Mouse (Mus musculus) MEL (cell line): ENCODE results near the gene Ylpm1. TPM values are rescaled to one million over a fixed set of nuclear protein-coding genes. Genes with fewer than 3 reads are reported as not detected.

ENCODE experiments used
- DNase-seq: peaks from one replicate; pipeline ENCODE4 v3.0.0; 2011; ENCODE audit warnings: low read depth, low spot score
- H3K27ac ChIP-seq: 2 replicates; pipeline ENCODE4 v1.5.1; 2012; ENCODE audit warnings: low read depth, mild to moderate bottlenecking, control low read depth, low read length, moderate library complexity; ENCODE audit not compliant: control insufficient read depth
- H3K27me3 ChIP-seq, 2 experiments: fragments of 150-350 bp in 1 of 2; sonication (generic) in 1 of 2; 2 replicates each; pipeline ENCODE4 v1.6.1; 2012; ENCODE audit warnings: low read length in 2 of 2, mild to moderate bottlenecking in 2 of 2, improper control_type of control experiment in 1 of 2, moderate library complexity in 1 of 2; ENCODE audit not compliant: insufficient read depth in 2 of 2, control insufficient read depth in 1 of 2
- H3K36me3 ChIP-seq, 2 experiments: 2 replicates each; pipeline ENCODE4 v1.6.1; 2012 to 2014; ENCODE audit warnings: low read length in 2 of 2, improper control_type of control experiment in 1 of 2, inconsistent platforms in 1 of 2, mild to moderate bottlenecking in 1 of 2; ENCODE audit not compliant: insufficient read depth in 2 of 2, control insufficient read depth in 1 of 2
- H3K4me1 ChIP-seq, 2 experiments: fragments of 150-350 bp in 1 of 2; sonication (generic) in 1 of 2; 2 replicates each; pipeline ENCODE4 v1.6.1; 2012; ENCODE audit warnings: low read length in 2 of 2, improper control_type of control experiment in 1 of 2, mild to moderate bottlenecking in 1 of 2; ENCODE audit not compliant: insufficient read depth in 2 of 2, control insufficient read depth in 1 of 2
- H3K4me3 ChIP-seq, 2 experiments: fragments of 150-350 bp in 1 of 2; sonication (generic) in 1 of 2; 2 replicates each; pipeline ENCODE4 v1.5.1; 2012; ENCODE audit warnings: low read depth in 2 of 2, low read length in 2 of 2, mild to moderate bottlenecking in 2 of 2, moderate library complexity in 2 of 2, control low read depth in 1 of 2, improper control_type of control experiment in 1 of 2; ENCODE audit not compliant: control insufficient read depth in 1 of 2, insufficient read depth in 1 of 2
- H3K79me2 ChIP-seq: 2 replicates; pipeline ENCODE4 v1.6.1; 2012; ENCODE audit warnings: mild to moderate bottlenecking, low read length, moderate library complexity; ENCODE audit not compliant: control insufficient read depth, poor library complexity, insufficient read depth
- H3K9ac ChIP-seq: 2 replicates; pipeline ENCODE4 v1.6.1; 2012; ENCODE audit warnings: low read depth, mild to moderate bottlenecking, control low read depth, low read length, moderate library complexity; ENCODE audit not compliant: control insufficient read depth, poor library complexity, severe bottlenecking
- H3K9me3 ChIP-seq: fragments of 150-350 bp; sonication (generic); replicated peaks from 2 replicates; pipeline ENCODE4 v1.6.1; 2012; ENCODE audit warnings: mild to moderate bottlenecking, low read length, improper control_type of control experiment, moderate library complexity; ENCODE audit not compliant: insufficient read depth
- CHD1 ChIP-seq: IDR thresholded peaks from 2 replicates; pipeline ENCODE4 v1.6.1; 2012; ENCODE audit warnings: low read depth, mild to moderate bottlenecking, inconsistent platforms, low read length, improper control_type of control experiment
- CHD2 ChIP-seq: IDR thresholded peaks from 2 replicates; pipeline ENCODE4 v1.6.1; 2011; ENCODE audit warnings: low read length, improper control_type of control experiment
- CTCF ChIP-seq, 3 experiments: IDR thresholded peaks in 2 of 3; conservative IDR thresholded peaks in 1 of 3; 2 replicates each; pipeline ENCODE4 v1.5.1; 2011 to 2012; ENCODE audit warnings: low read length in 3 of 3, low read depth in 2 of 3, mild to moderate bottlenecking in 2 of 3, improper control_type of control experiment in 1 of 3, inconsistent platforms in 1 of 3, mixed read lengths in 1 of 3, moderate library complexity in 1 of 3; ENCODE audit not compliant: control insufficient read depth in 1 of 3, insufficient read depth in 1 of 3, poor library complexity in 1 of 3, severe bottlenecking in 1 of 3
- E2F4 ChIP-seq: IDR thresholded peaks from 2 replicates; pipeline ENCODE4 v1.6.1; 2011; ENCODE audit warnings: low read depth, low read length, improper control_type of control experiment, borderline replicate concordance
- ELF1 ChIP-seq: IDR thresholded peaks from 2 replicates; pipeline ENCODE4 v1.6.1; 2014; ENCODE audit warnings: low read depth, mild to moderate bottlenecking, inconsistent platforms, low read length, improper control_type of control experiment, moderate library complexity
- EP300 ChIP-seq, 2 experiments: IDR thresholded peaks; 2 replicates each; pipeline ENCODE4 v1.6.1; 2011; ENCODE audit warnings: improper control_type of control experiment in 2 of 2, low read length in 2 of 2, low read depth in 1 of 2, mild to moderate bottlenecking in 1 of 2
- ETS1 ChIP-seq: IDR thresholded peaks from 2 replicates; pipeline ENCODE4 v1.6.1; 2012; ENCODE audit warnings: low read depth, mild to moderate bottlenecking, inconsistent platforms, low read length, improper control_type of control experiment, moderate library complexity
- GABPA ChIP-seq: IDR thresholded peaks from 2 replicates; pipeline ENCODE4 v1.6.1; 2012; ENCODE audit warnings: low read depth, mild to moderate bottlenecking, inconsistent platforms, low read length, improper control_type of control experiment, moderate library complexity
- GATA1 ChIP-seq: IDR thresholded peaks from 2 replicates; pipeline ENCODE4 v1.6.1; 2011; ENCODE audit warnings: low read depth, low read length, improper control_type of control experiment
- JUND ChIP-seq: IDR thresholded peaks from 2 replicates; pipeline ENCODE4 v1.6.1; 2011; ENCODE audit warnings: low read depth, mild to moderate bottlenecking, improper control_type of control experiment, low read length
- MEF2A ChIP-seq: IDR thresholded peaks from 2 replicates; pipeline ENCODE4 v1.6.1; 2014; ENCODE audit warnings: low read depth, mild to moderate bottlenecking, inconsistent platforms, low read length, improper control_type of control experiment; ENCODE audit not compliant: poor library complexity, insufficient replicate concordance, severe bottlenecking; ENCODE audit errors: extremely low read depth
- MXI1 ChIP-seq: IDR thresholded peaks from 2 replicates; pipeline ENCODE4 v1.6.1; 2011; ENCODE audit warnings: mild to moderate bottlenecking, low read depth, low read length, improper control_type of control experiment
- NELFE ChIP-seq: IDR thresholded peaks from 2 replicates; pipeline ENCODE4 v1.6.1; 2011; ENCODE audit warnings: low read depth, low read length, improper control_type of control experiment
- NRF1 ChIP-seq: IDR thresholded peaks from 2 replicates; pipeline ENCODE4 v1.6.1; 2014; ENCODE audit warnings: low read depth, mild to moderate bottlenecking, inconsistent platforms, low read length, improper control_type of control experiment, moderate library complexity; ENCODE audit not compliant: poor library complexity, insufficient read depth, severe bottlenecking
- POLR2AphosphoS5 ChIP-seq: IDR thresholded peaks from 2 replicates; pipeline ENCODE4 v1.6.1; 2012; ENCODE audit warnings: low read depth, borderline replicate concordance, mild to moderate bottlenecking, inconsistent platforms, low read length, moderate library complexity, mixed read lengths
- RAD21 ChIP-seq: IDR thresholded peaks from 2 replicates; pipeline ENCODE4 v1.6.1; 2011; ENCODE audit warnings: mild to moderate bottlenecking, low read depth, low read length, improper control_type of control experiment
- RCOR1 ChIP-seq: IDR thresholded peaks from 2 replicates; pipeline ENCODE4 v1.6.1; 2012; ENCODE audit warnings: low read depth, mild to moderate bottlenecking, inconsistent platforms, low read length, improper control_type of control experiment
- SIN3A ChIP-seq: IDR thresholded peaks from 2 replicates; pipeline ENCODE4 v1.6.1; 2012; ENCODE audit warnings: low read length, improper control_type of control experiment, inconsistent platforms
- SMC3 ChIP-seq: IDR thresholded peaks from 2 replicates; pipeline ENCODE4 v1.6.1; 2011; ENCODE audit warnings: low read depth, low read length, improper control_type of control experiment
- TAL1 ChIP-seq: IDR thresholded peaks from 2 replicates; pipeline ENCODE4 v1.6.1; 2012; ENCODE audit warnings: mild to moderate bottlenecking, inconsistent platforms, low read length, moderate library complexity, mixed read lengths
- TBP ChIP-seq: IDR thresholded peaks from 2 replicates; pipeline ENCODE4 v1.8.0; 2011; ENCODE audit warnings: low read depth, low read length, improper control_type of control experiment
- ZC3H11A ChIP-seq: IDR thresholded peaks from 2 replicates; pipeline ENCODE4 v1.6.1; 2012; ENCODE audit warnings: low read depth, mild to moderate bottlenecking, inconsistent platforms, low read length, improper control_type of control experiment
- ZMIZ1 ChIP-seq: IDR thresholded peaks from 2 replicates; pipeline ENCODE4 v1.6.1; 2012; ENCODE audit warnings: low read depth, mild to moderate bottlenecking, inconsistent platforms, low read length, improper control_type of control experiment, moderate library complexity
- polyA plus RNA-seq, 2 experiments: library from polyadenylated mRNA; stranded (reverse) in 1 of 2; unstranded in 1 of 2; fragments of >175 nt in 1 of 2; fragments of >200 nt in 1 of 2; gene quantifications; 2 replicates each; pipeline versions ENCODE4 v1.2.1 to v1.2.4; 2012; ENCODE audit warnings: low replicate concordance in 2 of 2, low read depth in 1 of 2; ENCODE audit not compliant: insufficient read length in 2 of 2, insufficient read depth in 1 of 2, missing spikeins in 1 of 2
- total RNA-seq: library from RNA; depleted of rRNA; stranded (reverse); fragments of 300-350 nt; gene quantifications from 2 replicates; pipeline ENCODE4 v1.2.3, GENCODE M21; 2012

Gene Ylpm1
- total and polyA plus RNA-seq, 3 experiments: 16.9 to 41.8 (median 29.9) TPM

- H3K27ac ChIP-seq: no peak overlapping the region
- no peaks in the 10 kb centered on the region for H3K4me1 ChIP-seq
- H3K27me3 ChIP-seq: no peaks in the 10 kb centered on the region
- no peaks in the 10 kb centered on the region for H3K9me3 ChIP-seq
- TF ChIP-seq JUND (no peak), E2F4 (no peak), SIN3A (no peak), ZC3H11A (no peak), POLR2AphosphoS5 (no peak), SMC3 (no peak), ELF1 (no peak), GABPA (no peak), RAD21 (no peak), TAL1 (no peak), MEF2A (no peak), CTCF (IDR thresholded peaks at IDR 0.05 in 2 of 3, conservative IDR thresholded peaks at IDR 0.05 in 1 of 3; ENCODE audit: control insufficient read depth in 1 of 3, insufficient read depth in 1 of 3, low read depth in 2 of 3, low read length in 3 of 3, poor library complexity in 1 of 3, severe bottlenecking in 1 of 3) (no peak), TBP (no peak), RCOR1 (no peak)
- H3K9ac ChIP-seq: no peak overlapping the region
- peaks cover 0 to 3% of the 10 kb centered on the region in 2 experiments; a peak in 1 of 4 replicates for H3K36me3 ChIP-seq
- no peak overlapping the region for H3K4me3 ChIP-seq
- no peak for DNase-seq
- H3K79me2 ChIP-seq: no peaks in the 10 kb centered on the region
Measured at GRCm38 (mm10) chr12:85077100-85077499, 81.0 kb downstream of the Ylpm1 start.

GRCm38 (mm10) chr12:85084257-85084656, 88.1 kb downstream of the Ylpm1 start:
- peak; percentile 14 for DNase-seq
- no peaks in the 10 kb centered on the region for H3K9me3 ChIP-seq
- TF ChIP-seq RCOR1 (no peak), ETS1 (no peak), GATA1 (peak; percentile 40; the same call in 1 of the 2 replicates), CHD1 (no peak), ZC3H11A (no peak), CHD2 (no peak), ZMIZ1 (no peak), MXI1 (no peak), ELF1 (no peak), NRF1 (no peak), EP300 (IDR thresholded peaks at IDR 0.05; ENCODE audit: low read depth in 1 of 2, low read length in 2 of 2) (0 out of 4 replicates have a peak, but pooled peaks have one; percentile 7 to 18), NELFE (no peak)
- H3K27ac ChIP-seq: no peak overlapping the region
- H3K9ac ChIP-seq: no peak overlapping the region
- no peaks in the 10 kb centered on the region for H3K27me3 ChIP-seq
- H3K79me2 ChIP-seq: no peaks in the 10 kb centered on the region
- H3K36me3 ChIP-seq: peaks cover 0 to 9% of the 10 kb centered on the region in 2 experiments; a peak in 2 of 4 replicates
- H3K4me3 ChIP-seq: no peak overlapping the region
- peaks cover 0 to 4% of the 10 kb centered on the region in 2 experiments for H3K4me1 ChIP-seq
